Mouse (Mus musculus): Measurements from ENCODE around the gene Fam72a.
A peak's percentile ranks its signal among the peaks of the same experiment; 100 is the strongest.

The Fam72a gene

DNA sequence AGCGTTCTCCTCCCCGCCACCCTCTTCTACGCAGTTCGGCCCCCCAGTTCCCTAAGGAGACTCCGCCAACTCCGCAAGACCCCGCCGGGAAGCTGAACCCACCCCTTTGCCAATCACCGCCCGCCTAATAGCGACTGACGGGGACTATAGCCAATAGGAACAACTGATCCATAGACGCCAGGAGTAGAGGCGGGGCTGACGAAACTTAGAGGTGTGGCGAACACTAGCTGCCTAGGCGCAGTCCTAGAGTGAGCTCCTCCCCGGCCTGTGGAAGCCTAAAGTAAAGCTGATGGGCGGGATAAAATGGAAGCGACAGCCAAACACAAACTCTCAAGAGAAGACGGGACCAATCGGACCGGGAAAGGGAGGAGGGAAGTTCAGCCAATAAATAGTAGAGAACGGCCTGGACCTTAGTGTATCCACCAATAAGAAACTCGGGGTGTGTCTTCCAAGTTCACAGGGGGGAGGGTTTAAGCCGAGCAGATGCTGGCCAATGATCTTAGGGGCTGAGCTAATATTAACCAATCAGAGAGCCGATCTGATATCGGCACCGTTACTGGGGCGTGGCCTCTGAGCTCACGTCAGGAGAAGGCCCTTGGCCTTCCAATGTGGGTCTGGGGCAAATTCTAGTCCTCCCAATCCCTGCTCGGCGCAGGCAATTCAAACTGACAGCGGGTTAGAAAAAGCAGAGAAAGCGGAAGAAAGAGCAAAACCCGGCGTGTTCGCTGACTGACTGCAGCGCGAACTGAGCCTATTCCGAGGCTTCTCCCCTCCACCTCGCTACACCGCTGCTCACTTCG, at the start of gene Fam72a, which contains the start of gene Srgap2:
Gene Fam72a (plus strand): TSS at position 623 of the 800 bp plus-strand sequence.
Gene Srgap2 (minus strand): TSS at position 72 of the 800 bp plus-strand sequence.
- peak; percentile 93 for DNase-seq (ENCODE audit: low spot score)

DNA sequence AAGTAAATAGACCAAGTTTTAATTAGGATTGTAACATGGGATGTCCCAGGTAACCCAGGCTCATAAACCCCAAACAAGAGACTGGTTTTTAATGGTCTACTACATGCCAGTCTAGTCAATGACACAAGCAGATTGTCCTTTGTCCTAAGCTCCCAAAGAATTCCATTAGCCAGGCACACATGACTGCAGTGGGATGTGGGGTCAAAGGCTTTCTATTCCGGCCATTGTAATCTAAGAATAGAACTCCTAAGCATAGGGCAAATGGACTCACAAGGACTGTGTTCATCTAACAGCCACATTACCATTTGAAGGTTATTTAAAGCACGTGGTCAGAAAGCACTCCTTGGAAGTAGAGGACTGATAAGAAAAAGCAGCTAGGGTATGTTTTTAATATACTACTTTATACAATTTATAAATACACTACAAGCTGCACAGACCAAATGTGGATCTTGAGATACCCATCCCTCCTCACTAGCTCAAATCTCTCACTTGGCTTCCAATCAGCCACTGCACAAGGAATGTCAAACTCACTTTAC, 48.9 kb upstream of the Fam72a start:
- DNase-seq (ENCODE audit: low spot score), result no peak

DNA sequence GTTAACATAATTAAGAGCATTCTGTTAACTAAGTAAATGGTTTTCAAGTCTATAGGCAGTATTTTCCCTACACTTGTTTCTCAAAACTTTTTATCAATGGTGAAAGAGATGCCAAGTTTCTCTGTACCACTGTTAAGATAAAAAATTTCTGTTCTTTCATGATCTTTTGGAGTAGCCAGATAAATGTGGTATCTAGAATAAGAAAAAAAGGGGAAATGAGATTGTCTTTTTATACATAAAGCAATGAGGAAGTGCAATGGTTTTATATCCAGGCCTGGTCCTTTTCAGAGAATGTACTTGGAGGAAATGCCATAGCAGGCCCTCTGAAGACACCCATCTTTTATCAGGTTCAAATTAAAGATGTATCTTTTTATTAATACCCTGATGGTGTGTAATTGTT, 46.3 kb upstream of the Fam72a start:
- DNase-seq (ENCODE audit: low spot score), result no peak

DNA sequence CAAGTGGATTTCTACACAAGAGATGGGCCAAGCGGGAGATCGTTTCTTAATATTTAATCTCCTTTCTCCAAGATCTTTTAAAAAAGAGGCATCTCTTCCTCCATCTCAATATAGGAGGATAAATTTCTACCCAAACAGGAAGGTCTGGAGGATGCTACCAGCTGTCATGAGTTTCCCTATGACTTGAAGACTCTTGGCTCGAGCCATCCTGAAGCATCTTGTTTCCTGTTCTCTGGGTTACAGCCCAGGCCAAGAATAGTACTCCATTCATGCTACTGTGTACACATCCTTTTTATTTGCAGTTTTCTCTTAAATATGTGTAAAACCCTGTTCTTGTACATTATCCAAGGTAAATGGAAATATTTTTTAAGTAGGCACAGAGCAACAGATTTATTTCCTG, 45.5 kb upstream of the Fam72a start:
- no peak for DNase-seq (ENCODE audit: low spot score)

DNA sequence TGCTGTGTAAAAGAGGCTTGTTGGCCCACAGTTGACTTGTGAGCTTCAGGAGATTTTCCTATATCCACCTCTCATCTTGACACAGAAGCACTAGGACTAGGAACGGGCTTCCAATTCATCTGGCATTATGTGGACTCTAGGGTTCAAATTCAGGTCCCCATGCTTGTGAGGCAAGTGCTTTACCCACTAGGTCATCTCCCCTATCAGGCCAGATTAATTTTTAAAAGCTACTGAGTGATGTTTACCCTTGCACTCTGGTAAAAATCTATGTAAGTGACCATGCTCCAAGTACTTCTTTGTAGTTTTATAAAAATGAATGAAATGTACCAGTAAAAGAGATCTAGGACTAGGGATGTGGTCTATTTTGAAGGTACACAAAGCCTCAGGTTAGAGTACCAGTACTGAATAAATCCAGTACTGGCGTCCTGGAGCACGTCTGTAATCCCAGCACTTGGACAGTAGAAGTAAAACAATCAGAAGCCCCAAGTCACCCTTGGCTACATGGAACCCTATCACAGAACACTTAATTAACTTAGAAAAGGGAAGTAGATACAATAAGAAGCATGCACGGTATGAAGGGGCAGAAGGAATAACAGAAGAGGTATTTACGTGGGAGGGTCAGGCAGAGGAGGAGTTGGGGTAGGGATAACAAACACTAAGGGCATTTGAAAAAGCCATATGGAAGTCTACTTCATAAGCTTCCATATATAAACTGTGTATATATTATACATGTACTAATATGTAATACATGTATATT, 41.4 kb upstream of the Fam72a start:
- DNase-seq (ENCODE audit: low spot score), result no peak

DNA sequence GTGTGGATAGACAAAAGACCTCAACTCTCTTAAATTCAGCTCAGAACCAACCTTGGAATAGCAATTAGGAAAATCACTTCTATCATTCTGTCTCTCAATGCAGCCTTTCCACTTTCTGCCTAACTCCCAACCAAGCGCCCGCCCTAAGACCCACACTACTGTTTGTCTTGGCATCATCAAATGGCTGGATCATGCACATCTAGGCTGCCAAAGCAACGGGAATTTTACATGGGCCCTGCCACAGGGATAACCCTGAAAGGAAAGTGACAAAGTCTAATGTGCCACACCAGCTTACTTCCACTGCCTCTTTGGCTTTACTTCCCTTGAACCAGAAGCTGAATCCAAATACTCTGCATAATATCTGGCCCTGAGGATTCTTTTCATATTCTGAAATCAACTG, 38.4 kb upstream of the Fam72a start:
- DNase-seq (ENCODE audit: low spot score), result no peak

DNA sequence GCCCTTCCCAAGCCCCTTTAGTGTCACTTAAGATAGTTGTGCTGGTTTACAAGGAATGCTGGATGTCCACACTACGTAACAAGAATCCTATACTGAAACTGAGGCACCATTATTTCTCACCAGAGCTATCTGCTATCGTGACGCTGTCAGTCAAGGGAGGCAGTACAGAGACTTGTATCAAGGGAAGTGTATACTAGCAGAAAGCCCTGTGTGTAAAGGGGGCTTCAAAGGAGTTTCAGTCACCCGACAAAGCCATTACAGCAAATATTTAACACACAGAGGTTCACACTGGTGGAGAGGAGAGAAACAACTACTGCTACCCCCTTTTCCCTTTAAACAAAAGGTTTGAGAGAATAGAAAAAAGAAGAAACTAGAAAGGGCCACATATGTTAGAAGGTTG, 36.1 kb upstream of the Fam72a start:
- DNase-seq (ENCODE audit: low spot score), result no peak

DNA sequence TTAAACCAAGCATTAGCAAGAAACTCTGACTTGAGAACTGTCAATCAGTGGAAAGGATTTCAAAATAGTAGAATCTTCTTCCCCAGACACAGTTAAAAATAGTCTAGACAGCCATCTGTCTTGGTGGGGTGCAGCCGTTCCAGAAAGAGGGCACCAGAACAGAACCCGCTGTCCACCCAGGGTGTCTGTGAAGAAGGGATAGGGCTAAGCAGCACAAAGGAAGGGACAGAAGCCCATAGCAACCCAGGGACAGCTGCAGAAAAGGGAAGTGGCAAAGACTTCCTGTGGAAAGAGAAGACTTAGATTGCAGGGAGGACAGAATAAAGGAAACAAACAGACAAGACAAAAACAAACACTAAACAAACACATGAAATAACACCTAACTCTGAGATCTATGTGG, 35.3 kb upstream of the Fam72a start:
- no peak for DNase-seq (ENCODE audit: low spot score)

DNA sequence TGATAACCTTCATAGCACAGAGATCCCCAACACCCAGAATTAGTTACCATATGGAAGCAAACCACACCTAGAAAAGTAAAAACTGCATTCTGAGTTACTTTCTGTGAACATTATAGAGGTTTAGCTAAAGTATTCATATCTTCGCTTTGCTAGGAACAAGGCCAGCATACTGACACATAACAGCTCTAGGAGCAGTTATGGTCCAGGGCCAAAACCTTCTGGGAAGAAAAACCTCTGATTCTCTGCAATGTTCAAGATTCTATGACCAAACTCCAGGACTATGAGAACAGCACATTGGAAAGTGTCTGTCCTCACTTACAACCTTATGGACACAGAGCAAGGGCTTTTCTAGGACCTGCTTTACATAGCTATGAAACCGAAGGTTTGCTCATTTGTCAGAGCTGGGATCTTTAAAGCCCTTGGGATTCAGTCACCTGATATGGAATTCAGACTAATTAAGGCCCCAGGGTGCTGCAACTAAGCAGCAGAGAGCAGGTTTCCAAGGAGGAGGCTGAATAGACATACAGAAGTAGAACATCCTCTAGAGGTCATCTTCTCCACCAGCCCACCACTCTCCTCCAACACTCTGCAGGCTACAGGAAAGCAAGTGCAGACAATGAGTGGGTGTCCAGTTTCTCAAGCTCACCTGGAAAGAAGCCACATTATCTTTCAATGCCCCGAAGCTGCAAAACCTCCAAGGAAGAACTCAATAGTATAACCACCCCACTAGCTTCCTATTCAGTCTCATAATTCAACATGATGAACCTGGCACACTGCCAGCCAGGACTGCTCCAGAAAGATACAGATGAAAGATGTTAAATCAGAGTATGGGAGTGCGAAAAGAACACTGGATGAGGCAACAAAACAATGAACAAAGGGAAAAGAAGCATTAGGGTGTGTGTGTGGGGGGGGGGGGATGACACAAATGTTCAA, 33.5 kb upstream of the Fam72a start:
- DNase-seq (ENCODE audit: low spot score), result no peak

DNA sequence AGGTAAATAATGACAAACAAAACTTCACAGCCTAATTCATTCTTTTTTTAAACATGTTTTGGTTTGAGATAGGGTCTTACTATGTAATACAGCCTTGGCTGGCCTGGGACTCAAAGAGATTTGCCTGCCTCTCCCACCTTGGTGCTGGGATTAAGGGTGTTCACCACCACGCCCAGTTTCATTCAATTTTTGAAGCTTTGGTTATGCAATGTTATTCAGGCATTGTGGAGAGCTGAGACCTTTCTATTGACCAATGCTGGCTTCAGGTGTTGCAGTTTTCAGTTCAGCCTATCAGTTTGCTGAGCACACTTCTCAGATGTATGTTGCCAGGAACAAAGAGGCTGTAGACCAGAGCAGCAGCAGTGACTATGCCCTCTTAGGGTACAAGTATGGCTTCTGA, 29.5 kb upstream of the Fam72a start:
- DNase-seq (ENCODE audit: low spot score), result no peak

DNA sequence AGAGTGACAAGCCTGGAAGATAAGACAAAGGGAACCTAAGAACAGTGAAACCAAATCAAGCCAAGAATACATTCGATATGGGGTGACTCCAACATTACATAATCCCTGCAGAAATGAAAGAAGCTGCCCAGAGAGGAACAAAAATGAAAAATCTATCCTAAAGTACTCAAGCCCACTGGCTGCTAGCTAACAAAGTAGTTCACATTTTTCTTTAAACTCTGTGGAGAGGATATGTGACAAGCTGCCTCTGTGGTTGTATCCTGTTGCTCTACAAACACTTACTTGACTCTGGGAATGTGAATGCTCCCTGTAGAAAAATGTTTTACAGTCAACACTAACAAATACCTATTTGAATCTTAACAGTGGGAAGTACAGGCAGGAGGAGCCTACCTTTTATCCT, 26.0 kb upstream of the Fam72a start:
- no peak for DNase-seq (ENCODE audit: low spot score)

DNA sequence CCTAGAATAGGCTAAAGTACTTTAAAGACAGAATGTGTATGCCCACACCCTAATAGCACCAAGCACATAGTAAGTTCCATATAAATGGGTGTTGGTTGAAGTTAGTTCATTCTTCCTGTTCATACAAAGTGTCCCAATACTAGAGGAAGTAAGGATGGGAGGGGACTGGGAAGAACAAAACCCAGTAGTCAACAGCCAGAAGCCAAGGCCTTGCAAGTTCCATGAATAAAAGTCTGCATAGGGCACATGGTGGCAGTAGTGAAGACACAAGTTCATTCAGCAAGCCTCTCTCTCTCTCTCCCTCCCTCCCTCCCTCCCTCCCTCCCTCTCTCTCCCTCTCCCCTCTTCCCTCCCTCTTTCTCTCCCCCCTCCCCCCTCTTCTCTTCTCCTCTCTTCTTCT, 16.6 kb upstream of the Fam72a start:
- DNase-seq (ENCODE audit: low spot score), result no peak

DNA sequence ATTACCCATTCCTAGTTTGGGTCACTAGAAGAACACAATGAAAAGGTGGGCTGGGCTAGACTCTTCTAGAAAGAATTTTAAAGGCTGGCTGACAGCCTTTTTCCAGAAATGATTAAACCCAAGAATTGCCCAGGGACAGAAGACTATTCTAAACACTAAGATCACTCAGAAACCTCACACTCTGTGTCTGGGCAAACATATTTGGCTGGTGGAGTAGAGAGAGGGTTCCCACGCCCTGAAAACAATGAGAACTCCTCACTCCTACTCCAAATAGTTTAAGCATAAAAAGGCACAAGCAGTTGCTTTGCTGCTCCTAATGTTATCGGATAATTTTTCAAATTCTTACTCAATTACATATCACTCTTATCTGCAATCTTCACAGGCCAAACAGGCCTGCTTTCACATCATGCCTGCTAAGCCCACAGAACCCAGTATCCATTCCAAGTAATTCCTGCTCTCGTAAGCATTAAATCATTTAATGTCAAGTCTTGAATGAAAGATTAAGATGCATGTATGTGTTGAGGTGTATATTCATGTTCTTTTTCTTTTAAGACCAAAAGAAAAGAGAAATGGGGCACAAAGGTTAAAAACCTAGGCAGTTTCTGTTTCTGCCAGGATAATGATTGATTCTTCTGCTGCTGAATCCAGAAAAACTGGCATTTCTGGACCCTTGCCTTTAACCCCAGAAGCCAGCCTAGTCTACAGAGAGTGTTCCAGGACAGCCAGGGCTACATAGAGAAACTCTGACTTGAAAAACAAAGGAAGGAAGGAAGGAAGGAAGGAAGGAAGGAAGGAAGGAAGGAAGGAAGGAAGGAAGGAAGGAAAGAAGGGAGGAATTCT, 15.8 kb upstream of the Fam72a start:
- DNase-seq (ENCODE audit: low spot score), result no peak

DNA sequence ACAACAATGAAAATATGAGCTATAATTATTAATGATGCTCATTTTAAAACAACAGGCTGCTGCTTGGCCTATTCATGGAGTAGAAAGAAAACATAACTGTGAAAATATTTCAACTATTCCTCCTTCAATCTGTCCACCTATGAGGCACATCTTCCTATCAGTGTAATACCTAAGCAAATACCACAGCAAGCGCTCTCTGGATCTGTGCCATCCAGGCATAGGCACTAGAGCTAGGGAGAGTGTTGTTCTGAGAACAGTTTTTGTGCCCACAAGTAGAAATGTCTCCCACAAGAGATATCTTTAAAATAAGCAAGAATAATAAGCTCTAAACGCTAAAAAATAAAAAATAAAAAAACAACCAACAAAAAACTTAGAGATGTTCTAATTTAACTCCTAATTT, 14.6 kb upstream of the Fam72a start:
- no peak for DNase-seq (ENCODE audit: low spot score)

DNA sequence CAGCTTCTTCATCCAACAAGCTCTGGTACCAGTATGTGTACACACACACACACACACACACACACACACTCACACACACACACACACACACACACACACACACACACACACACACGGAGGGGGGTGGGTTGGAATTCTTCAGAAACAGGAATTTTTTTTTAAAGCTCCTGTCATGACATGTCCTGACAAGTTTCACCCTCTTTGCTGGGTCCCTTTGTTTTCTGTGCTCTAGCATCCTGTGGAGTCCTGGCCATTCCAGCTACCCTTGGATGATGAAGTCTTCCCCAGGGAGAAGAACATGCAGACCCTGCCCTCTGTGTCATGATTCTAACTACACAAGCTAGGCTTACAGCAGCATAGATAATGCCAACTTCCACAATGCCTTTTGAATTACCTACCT, 13.5 kb upstream of the Fam72a start:
- no peak for DNase-seq (ENCODE audit: low spot score)

DNA sequence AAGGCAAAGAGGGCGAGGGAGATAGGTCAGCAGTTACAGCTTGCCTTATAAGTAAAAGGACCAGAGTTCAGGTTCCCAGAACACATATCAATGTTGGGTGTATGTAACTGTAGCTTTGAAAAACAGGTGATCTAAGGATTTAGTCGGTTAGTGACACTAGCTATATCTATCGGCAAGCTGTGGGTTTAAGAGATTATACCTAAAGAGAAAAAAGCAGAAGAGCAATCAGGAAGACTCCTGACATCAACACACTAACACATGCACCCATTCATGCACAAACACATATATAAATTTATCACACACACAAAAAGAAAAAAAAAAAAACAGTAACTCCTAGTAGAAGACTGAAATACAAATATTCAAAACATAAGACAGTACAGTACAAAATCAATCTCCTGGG, 11.1 kb upstream of the Fam72a start:
- DNase-seq (ENCODE audit: low spot score), result no peak

DNA sequence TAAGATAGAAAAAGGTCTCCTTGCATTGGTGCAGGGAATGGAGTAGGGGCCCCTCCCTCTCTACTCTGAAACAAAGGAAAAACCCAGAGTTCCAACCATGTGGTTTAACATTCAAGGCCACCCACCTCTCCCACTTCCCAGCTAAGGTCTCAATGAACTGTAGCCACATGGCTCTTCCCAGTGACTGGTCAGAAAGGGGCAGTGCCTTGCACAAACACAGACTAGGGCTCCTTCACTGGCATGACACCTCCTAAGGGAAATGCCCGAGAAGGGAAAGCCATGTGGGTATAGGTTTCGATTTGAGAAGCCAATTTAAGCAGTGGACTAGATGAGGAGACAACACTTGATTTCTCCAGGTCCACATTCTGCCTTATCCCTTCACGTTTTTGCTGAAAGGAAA, 3.9 kb upstream of the Fam72a start:
- no peak for DNase-seq (ENCODE audit: low spot score)

DNA sequence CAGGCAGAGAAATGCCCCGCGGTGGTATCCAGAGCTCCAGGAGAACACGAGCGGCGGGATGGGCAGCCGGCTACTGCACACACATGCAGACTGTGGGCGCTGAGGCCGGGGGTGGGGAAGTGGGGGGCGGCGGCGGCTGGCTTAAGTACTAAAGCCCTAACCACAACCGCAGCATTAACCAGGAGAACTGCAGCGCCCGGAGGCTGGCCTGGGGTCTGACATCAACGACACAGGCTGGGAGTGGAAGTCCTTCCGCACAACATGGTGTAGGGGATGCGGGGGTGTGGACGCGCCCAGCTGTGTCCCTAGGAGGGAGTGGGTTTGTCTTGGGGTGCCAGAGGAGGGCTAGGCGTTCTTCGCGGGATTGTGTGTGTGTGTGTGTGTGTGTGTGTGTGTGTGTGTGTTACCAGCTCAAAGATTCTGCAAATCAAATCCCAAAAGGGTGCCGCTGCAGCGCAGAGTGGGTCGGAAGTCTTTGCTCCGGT, 2.6 kb upstream of the Fam72a start:
- no peak for DNase-seq (ENCODE audit: low spot score)

DNA sequence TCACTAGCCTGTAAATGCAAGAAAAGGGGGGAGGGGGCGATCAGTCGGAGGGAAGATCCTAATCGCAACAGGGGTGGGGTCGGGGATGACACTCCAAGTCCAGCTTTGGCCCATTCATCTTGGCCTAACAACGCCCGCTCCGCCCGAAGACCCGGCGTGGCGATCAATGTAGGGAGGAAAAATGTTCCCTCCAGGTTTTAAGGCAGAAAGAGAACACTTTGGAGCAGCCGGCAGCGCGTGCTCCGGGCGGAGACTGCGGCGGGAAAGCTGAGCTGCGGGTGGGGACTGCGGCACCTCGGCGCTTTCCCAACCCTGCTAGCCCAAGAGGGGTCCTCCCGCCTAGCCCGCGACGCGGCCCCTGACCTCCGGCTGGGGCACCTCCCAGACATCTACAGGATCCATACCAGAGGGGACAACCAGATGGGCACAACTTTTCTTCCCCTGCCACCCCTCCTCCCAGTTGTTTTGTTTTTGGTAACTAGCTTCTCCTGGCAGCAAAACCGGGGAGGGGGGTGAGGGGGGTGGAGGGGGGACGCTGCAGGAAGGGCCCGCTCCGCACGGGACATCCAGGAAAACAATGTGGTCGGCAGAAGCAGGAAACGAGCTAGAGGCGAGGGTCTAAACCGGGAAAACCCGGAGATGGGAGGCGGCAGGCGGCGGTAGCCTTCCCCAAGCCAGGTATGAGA, 2.0 kb upstream of the Fam72a start:
- DNase-seq (ENCODE audit: low spot score), result no peak

Data from urinary bladder, postnatal 25 days (tissue).